Mouse (Mus musculus): Measurements from ENCODE around the gene Csrp2. TPM values are rescaled to one million over a fixed set of nuclear protein-coding genes. Genes with fewer than 3 reads are reported as not detected.

Csrp2 gene
- total RNA-seq (2014; rRNA removed) (43.1 and 62.1 TPM in 2 replicates), polyA plus RNA-seq (2015; fragmentation: Nextera tagmentation; extraction: Ambion mirVana) (77.0 and 80.1 TPM in 2 replicates)

DNA sequence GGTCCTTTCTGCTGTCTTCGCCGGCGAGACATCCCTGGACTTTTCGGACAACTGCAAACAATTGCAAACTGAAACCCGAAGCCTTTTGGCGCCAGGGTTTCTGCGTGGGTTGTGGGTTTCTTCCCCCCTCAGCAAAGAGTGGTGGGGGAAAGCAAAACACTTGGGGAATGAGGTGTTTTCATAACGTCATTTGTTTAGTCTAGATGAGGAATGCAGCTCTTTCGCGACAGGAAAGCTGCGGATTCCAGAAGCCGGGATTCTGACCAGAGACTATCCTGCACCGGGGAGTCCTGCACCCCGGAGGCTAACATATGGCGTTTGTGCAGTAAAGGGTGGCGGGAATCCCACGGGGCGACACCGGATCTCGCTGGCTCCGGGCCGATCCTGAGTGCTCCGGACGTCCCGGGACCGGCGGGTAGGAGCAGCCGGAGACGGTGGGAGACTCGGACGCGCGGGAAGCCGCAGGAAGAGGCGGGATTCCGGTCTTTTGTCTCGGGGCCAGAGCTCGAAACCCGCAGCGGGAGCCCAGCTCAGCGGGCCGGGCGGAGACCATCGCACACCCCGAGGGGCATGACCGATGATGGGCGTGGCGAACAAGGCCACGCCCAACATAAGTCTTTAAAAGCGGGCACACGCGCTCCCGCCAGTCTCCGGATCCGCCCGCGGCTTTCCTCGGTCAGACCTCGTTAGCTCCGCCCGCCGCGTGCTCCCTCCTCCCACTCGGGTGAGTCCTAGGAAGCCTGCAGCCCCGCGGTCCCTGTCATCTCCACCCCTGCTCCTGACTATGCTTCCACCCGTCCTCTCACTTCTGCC lies at the start of gene Csrp2:
TSS of gene Csrp2 (plus strand) at position 259 of the 813 bp plus-strand sequence.
- WGBS = under 1% methylated on average over 67 of the region's 67 CpGs
- peak within 1 kb of the TSS; percentile 92 for H3K4me2 ChIP-seq (ENCODE audit: low read depth, low read length, poor library complexity, severe bottlenecking)

DNA sequence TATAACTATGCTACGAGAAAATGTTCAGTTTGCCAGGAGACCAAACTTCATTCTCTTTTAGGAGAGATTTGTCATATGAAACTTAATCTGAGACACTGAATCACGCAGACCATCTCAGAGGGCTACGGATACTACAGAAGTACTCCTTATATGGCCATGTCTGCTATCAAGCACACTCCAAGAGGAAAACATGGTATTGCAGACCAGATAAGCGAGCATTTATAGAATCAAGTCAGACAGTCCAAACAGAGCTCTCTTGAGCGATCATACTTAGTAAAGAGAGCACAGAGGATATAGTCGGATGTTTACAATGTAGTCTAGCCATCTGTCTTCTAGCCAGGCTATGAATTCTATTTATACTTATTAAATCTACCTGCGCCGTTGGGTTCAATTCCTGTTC lies 44.7 kb upstream of the Csrp2 start:
- no peaks in the 10 kb centered on the region for H3K36me3 ChIP-seq (ENCODE audit: insufficient read depth, low read length)

More for the DNA sequence above, at the start of gene Csrp2:
- Histone ChIP-seq H3K9ac (replicated peaks; ENCODE audit: low read length, poor library complexity, severe bottlenecking) (peak within 1 kb of the TSS; percentile 71), H3K27ac (ENCODE audit: low read depth, low read length) (peak within 1 kb of the TSS; percentile 79), H3K4me3 (ENCODE audit: low read depth, low read length) (peak within 1 kb of the TSS; percentile 65), H3K9me3 (ENCODE audit: low read length) (no peaks in the 10 kb centered on the region), H3K27me3 (ENCODE audit: insufficient read depth, low read length) (no peaks in the 10 kb centered on the region), H3K36me3 (ENCODE audit: insufficient read depth, low read length) (no peaks in the 10 kb centered on the region), H3K4me1 (ENCODE audit: insufficient read depth, low read length) (no peaks in the 10 kb centered on the region)
- no peak for TF ChIP-seq CTCF (IDR thresholded peaks at IDR 0.05)
- ATAC-seq (ENCODE audit: low FRiP score) = peak; percentile 86
- DNase-seq (ENCODE audit: low spot score) = peak; percentile 89

DNA sequence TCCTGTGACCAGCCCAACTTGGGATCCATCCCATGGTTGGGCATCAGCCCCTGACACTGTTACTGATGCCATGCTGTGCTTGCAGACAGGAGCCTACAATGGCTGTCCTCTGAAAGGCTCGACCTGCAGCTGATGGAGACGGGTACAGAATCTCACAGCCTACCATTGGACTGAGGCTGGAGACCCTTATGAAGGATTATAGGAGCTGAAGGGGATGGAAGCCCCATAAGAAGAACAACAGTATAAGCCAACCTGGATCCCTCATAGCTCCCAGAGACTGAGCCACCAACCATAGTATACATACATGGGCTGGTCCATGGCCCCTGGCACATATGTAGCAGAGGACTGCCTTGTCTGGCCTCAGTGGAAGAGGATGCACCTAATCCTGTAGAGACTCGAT lies 42.6 kb upstream of the Csrp2 start:
- WGBS = 89% methylated on average over 3 of the region's 3 CpGs

More for the DNA sequence above, 44.7 kb upstream of the Csrp2 start:
- H3K4me2 ChIP-seq (ENCODE audit: low read depth, low read length, poor library complexity, severe bottlenecking) = no peak overlapping the region
- no peak overlapping the region for H3K4me3 ChIP-seq (ENCODE audit: low read depth, low read length)
- TF ChIP-seq CTCF (IDR thresholded peaks at IDR 0.05) = no peak
- no peak overlapping the region for H3K27ac ChIP-seq (ENCODE audit: low read depth, low read length)
- H3K9me3 ChIP-seq (ENCODE audit: low read length) = no peaks in the 10 kb centered on the region
- ATAC-seq (ENCODE audit: low FRiP score) (no peak), DNase-seq (ENCODE audit: low spot score) (no peak)
- H3K4me1 ChIP-seq (ENCODE audit: insufficient read depth, low read length) = no peaks in the 10 kb centered on the region
- WGBS = 84% methylated on average over 8 of the region's 8 CpGs
- H3K27me3 ChIP-seq (ENCODE audit: insufficient read depth, low read length) = no peaks in the 10 kb centered on the region
- no peak overlapping the region for H3K9ac ChIP-seq (replicated peaks; ENCODE audit: low read length, poor library complexity, severe bottlenecking)

GRCm38 (mm10) chr10:110877851-110878250 lies 41.7 kb upstream of the Csrp2 start:
- Histone ChIP-seq H3K4me2 (ENCODE audit: low read depth, low read length, poor library complexity, severe bottlenecking) (no peak overlapping the region), H3K27ac (ENCODE audit: low read depth, low read length) (no peak overlapping the region), H3K9me3 (ENCODE audit: low read length) (no peaks in the 10 kb centered on the region), H3K27me3 (ENCODE audit: insufficient read depth, low read length) (no peaks in the 10 kb centered on the region), H3K4me1 (ENCODE audit: insufficient read depth, low read length) (no peaks in the 10 kb centered on the region), H3K9ac (replicated peaks; ENCODE audit: low read length, poor library complexity, severe bottlenecking) (no peak overlapping the region), H3K36me3 (ENCODE audit: insufficient read depth, low read length) (no peaks in the 10 kb centered on the region), H3K4me3 (ENCODE audit: low read depth, low read length) (no peak overlapping the region)
- TF ChIP-seq CTCF (IDR thresholded peaks at IDR 0.05) = no peak
- ATAC-seq (ENCODE audit: low FRiP score) (no peak), DNase-seq (ENCODE audit: low spot score) (no peak)
- WGBS = 78% methylated on average over 8 of the region's 8 CpGs

More for the DNA sequence above, 42.6 kb upstream of the Csrp2 start:
- no peaks in the 10 kb centered on the region for H3K9me3 ChIP-seq (ENCODE audit: low read length)
- ATAC-seq (ENCODE audit: low FRiP score) (no peak), DNase-seq (ENCODE audit: low spot score) (no peak)
- no peaks in the 10 kb centered on the region for H3K36me3 ChIP-seq (ENCODE audit: insufficient read depth, low read length)
- no peaks in the 10 kb centered on the region for H3K27me3 ChIP-seq (ENCODE audit: insufficient read depth, low read length)
- no peak overlapping the region for H3K4me2 ChIP-seq (ENCODE audit: low read depth, low read length, poor library complexity, severe bottlenecking)
- no peak for TF ChIP-seq CTCF (IDR thresholded peaks at IDR 0.05)
- no peak overlapping the region for H3K27ac ChIP-seq (ENCODE audit: low read depth, low read length)
- H3K4me1 ChIP-seq (ENCODE audit: insufficient read depth, low read length) = no peaks in the 10 kb centered on the region
- no peak overlapping the region for H3K4me3 ChIP-seq (ENCODE audit: low read depth, low read length)
- H3K9ac ChIP-seq (replicated peaks; ENCODE audit: low read length, poor library complexity, severe bottlenecking) = no peak overlapping the region

DNA sequence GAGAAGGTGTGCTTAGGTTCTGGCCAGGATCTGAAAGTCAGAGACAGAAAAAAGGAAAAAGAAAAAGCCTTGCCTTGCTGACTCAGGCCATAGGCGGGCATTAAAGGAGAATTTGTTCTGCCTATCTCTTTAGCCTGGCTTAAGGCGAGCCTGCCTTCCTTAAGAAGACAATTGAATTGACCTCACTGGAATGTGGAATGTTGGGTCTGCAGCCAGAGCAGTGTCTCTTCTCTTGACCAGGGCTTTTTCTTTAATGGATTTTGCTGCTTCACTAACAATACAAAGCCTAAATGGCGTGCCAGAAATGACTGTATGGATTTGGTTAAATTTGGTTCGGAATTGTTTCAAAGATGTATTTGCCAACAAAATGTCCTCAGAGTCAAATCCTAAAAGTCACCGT lies 40.9 kb upstream of the Csrp2 start:
- Histone ChIP-seq H3K27ac (ENCODE audit: low read depth, low read length) (no peak overlapping the region), H3K9me3 (ENCODE audit: low read length) (no peaks in the 10 kb centered on the region), H3K9ac (replicated peaks; ENCODE audit: low read length, poor library complexity, severe bottlenecking) (no peak overlapping the region), H3K4me2 (ENCODE audit: low read depth, low read length, poor library complexity, severe bottlenecking) (no peak overlapping the region), H3K4me3 (ENCODE audit: low read depth, low read length) (no peak overlapping the region), H3K36me3 (ENCODE audit: insufficient read depth, low read length) (no peaks in the 10 kb centered on the region), H3K27me3 (ENCODE audit: insufficient read depth, low read length) (no peaks in the 10 kb centered on the region), H3K4me1 (ENCODE audit: insufficient read depth, low read length) (no peaks in the 10 kb centered on the region)
- no peak for TF ChIP-seq CTCF (IDR thresholded peaks at IDR 0.05)
- no peak for ATAC-seq (ENCODE audit: low FRiP score)
- 28% methylated on average over 5 of the region's 5 CpGs for WGBS
- no peak for DNase-seq (ENCODE audit: low spot score)

DNA sequence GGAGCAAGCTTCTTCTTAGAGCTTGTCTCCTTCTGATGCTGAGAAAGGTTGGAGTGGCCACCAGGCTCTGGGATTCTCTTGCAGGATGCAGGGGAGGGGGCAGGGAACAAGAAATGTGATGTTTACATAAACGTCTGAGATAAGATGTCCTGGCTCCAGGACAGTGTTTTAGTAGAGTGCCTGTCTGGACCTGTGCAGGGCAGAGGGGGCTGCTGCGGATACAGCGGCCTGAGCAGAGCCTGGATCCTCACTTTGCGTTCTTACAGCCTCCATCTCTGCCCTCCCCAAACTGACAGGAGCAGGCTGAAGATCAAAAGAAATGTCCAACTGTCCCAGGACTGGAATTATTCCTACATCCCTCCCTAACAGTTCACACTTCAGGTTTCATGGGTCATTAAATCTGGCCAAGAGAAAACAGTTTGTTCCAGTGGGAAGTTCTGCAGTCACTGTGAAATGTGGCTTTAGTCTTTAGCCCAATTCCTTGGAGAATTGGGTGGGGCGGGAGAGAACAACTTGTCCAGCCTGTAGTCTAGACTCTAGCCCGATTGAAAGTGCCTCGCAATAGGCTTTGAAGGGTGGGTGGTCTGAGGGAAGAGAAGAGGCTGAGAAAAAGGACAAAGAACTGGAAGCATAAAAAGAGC lies 40.0 kb upstream of the Csrp2 start:
- no peak overlapping the region for H3K4me3 ChIP-seq (ENCODE audit: low read depth, low read length)
- H3K27me3 ChIP-seq (ENCODE audit: insufficient read depth, low read length) = no peaks in the 10 kb centered on the region
- TF ChIP-seq CTCF (IDR thresholded peaks at IDR 0.05) = no peak
- no peak overlapping the region for H3K27ac ChIP-seq (ENCODE audit: low read depth, low read length)
- H3K36me3 ChIP-seq (ENCODE audit: insufficient read depth, low read length) = no peaks in the 10 kb centered on the region
- no peaks in the 10 kb centered on the region for H3K4me1 ChIP-seq (ENCODE audit: insufficient read depth, low read length)
- ATAC-seq (ENCODE audit: low FRiP score) = no peak
- 41% methylated on average over 7 of the region's 7 CpGs for WGBS
- DNase-seq (ENCODE audit: low spot score) = no peak
- no peak overlapping the region for H3K4me2 ChIP-seq (ENCODE audit: low read depth, low read length, poor library complexity, severe bottlenecking)
- no peaks in the 10 kb centered on the region for H3K9me3 ChIP-seq (ENCODE audit: low read length)
- H3K9ac ChIP-seq (replicated peaks; ENCODE audit: low read length, poor library complexity, severe bottlenecking) = no peak overlapping the region

Data from midbrain, postnatal 0 days (tissue).